Mouse (Mus musculus) lung, adult 2 months (tissue): ENCODE data around the gene Fam189b.

Experiments
- CTCF ChIP-seq: fragments of 200-500 bp; IDR thresholded peaks from 2 replicates; pipeline ENCODE4 v1.5.1; 2011; ENCODE audit warnings: mild to moderate bottlenecking, low read length, control low read depth; ENCODE audit not compliant: insufficient read depth
- POLR2A ChIP-seq: fragments of 200-500 bp; IDR thresholded peaks from 2 replicates; pipeline ENCODE4 v1.6.1; 2011; ENCODE audit warnings: low read depth, mild to moderate bottlenecking, control low read depth, low read length, borderline replicate concordance; ENCODE audit errors: extremely low read depth

DNA sequence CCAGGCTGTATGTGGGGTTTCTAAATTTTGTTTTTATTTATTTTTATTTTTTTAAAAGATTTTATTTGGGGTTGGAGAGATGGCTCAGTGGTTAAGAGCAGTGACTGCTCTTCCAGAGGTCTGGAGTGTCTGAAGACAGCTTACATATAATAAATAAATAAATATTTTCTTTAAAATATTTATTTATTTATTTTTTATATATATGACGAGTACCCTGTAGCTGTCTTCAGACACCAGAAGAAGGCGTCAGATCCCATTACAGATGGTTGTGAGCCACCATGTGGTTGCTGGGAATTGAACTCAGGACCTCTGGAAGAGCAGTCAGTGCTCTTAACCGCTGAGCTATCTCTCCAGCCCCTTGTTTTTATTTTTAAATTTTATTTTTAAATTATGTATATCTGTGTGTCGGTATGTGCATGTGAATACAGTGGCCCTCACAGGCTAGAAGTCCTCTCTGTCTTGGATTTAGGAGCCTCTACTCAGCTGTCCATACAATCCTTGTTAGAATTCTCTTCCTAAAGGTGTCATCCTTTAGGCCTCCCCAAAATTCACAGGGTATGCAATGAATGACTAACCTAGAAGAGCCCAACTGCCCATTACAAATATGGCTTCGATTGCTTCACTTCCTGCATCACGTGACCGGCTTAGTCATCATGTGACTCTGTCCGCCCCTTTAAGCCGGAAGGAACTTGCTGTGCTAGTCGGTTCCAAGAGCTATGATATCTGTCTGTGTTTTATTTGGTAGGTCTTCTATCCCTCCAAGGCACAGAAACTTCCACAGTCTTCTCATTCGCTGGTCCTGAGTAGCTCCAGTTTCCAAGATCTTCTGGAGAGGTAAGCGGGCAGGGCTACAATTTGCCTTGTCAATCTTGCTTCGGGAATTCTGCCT, 19.6 kb downstream of the Fam189b start, which contains the start of gene Gba:
- TF ChIP-seq CTCF (no peak), POLR2A (no peak; the same call in 1 of the 2 replicates)
